Mouse (Mus musculus) small intestine, adult 2 months (tissue): ENCODE data around the gene Sema6c.

Source experiments
- CTCF ChIP-seq: fragments of 200-500 bp; IDR thresholded peaks from 2 replicates; pipeline ENCODE4 v1.5.1; 2012; ENCODE audit warnings: low read depth, mild to moderate bottlenecking, control low read depth, inconsistent platforms, low read length, moderate library complexity, mixed read lengths; ENCODE audit not compliant: insufficient replicate concordance, insufficient read length; ENCODE audit errors: extremely low read depth
- POLR2A ChIP-seq: fragments of 200-500 bp; IDR thresholded peaks from 2 replicates; pipeline ENCODE4 v1.6.1; 2012; ENCODE audit warnings: low read depth, mild to moderate bottlenecking, control low read depth, inconsistent platforms, low read length, moderate library complexity

- TF ChIP-seq CTCF: no peak
- no peak for TF ChIP-seq POLR2A
Observed at GRCm38 (mm10) chr3:95178948-95179347, 18.7 kb downstream of the Sema6c start.
